Mouse (Mus musculus): ENCODE measurements around the gene Them4. TPM values are rescaled to one million over a fixed set of nuclear protein-coding genes. Genes with fewer than 3 reads are reported as not detected.
"Not testable (repeated sequence)": the region's sequence is repeated elsewhere in the genome, so short reads cannot be mapped to it uniquely, and the experiment has no call there.

The Them4 gene
- total RNA-seq (2021): 10 to 100 TPM; 23.8 to 27.2 TPM
- long read RNA-seq, transcript Them4-201 (6 exons, 1,781 nt): major isoform, 26 of 26 reads
- long read RNA-seq, partial matches to known transcripts: 0 of 26 reads
- long read RNA-seq, other reads (novel, unspliced or antisense): 0 of 26 reads

GRCm38 (mm10) chr3:94309633-94310363 lies at the start of gene Them4:
Them4 (plus strand) TSS chr3:94310089.
- peak; percentile 87 to 95 for DNase-seq (ENCODE audit: low spot score in 2 of 2)

GRCm38 (mm10) chr3:94260598-94260997 lies 49.3 kb upstream of the Them4 start:
- DNase-seq (ENCODE audit: low spot score in 2 of 2): peak; percentile 4 to 50

- not testable (repeated sequence) for DNase-seq (ENCODE audit: low spot score in 2 of 2)
Observed at GRCm38 (mm10) chr3:94263736-94264135, 46.2 kb upstream of the Them4 start, which contains the start of gene Gm4778. Gm4778 (plus strand) TSS chr3:94264036.

DNA sequence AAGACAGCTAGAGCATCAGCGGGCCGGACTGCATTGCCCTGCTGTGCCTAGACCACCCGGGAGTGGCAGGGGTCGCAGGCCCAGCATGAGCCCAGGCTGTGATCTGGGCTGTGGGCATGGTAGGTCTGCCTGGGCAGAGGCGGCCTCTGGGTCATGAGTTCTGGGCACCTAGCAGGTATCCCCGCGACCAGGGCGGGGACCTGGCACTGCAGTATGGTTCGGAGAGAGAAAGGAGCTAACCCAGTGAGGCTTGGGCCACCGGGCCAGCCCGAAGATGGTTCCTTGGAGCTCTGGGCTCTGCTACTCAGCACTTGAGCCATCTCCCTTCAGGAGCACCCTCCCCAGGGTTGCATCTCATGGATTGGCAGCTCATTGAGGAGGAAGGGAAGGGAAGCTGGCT lies 33.9 kb upstream of the Them4 start:
- DNase-seq (ENCODE audit: low spot score in 2 of 2): no peak

GRCm38 (mm10) chr3:94305457-94305856 lies 4.4 kb upstream of the Them4 start:
- no peak for DNase-seq (ENCODE audit: low spot score in 2 of 2)

- DNase-seq (ENCODE audit: low spot score in 2 of 2): no peak
Observed at GRCm38 (mm10) chr3:94306975-94307374, 2.9 kb upstream of the Them4 start.

GRCm38 (mm10) chr3:94310491-94310890 lies 602 bp downstream of the Them4 start:
- peak in 1 of 2 experiments; percentile 20 for DNase-seq (ENCODE audit: low spot score in 2 of 2)

- no peak for DNase-seq (ENCODE audit: low spot score in 2 of 2)
Observed at GRCm38 (mm10) chr3:94310911-94311310, 1.0 kb downstream of the Them4 start.

DNA sequence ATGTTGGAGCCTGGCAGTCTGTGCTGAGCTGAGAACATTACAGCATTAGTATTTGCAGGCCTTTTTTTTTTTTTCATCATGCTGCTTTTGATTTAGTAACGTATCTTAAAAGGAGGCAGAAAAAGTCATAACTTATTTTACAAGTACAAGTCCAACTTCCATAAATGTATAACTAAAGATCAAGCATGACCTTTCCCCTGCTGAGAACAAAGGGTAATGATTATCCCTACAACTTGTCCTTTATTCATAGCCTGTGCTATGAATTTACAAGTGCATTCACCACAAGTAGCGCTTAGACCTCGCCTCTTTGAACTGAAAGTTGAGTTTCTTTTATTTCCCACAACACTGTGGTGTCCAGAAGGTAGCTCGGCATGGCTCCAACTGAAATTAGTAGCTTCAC lies 1.5 kb downstream of the Them4 start:
- no peak for DNase-seq (ENCODE audit: low spot score in 2 of 2)

GRCm38 (mm10) chr3:94328681-94329080 lies 18.8 kb downstream of the Them4 start:
- DNase-seq (ENCODE audit: low spot score in 2 of 2): no peak

DNA sequence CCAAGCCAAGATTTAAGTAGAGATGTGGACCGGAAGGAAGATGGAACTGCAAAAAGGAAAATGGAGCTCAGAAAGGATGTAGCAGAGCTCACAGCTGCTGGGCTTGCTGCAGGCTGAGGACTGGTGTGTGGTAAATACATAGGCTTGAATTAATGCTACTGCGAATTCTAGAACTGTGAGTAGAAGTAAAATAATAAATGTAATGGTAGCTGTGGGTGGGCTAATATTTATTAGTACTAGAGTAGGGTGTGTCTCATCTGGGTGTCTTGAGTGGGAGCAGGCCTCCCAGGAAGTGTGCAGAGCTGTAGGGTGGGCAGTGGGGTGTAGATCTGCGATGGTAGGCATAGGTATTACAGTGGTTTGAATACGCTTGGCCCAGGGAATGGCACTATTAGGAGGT lies 24.6 kb downstream of the Them4 start:
- DNase-seq (ENCODE audit: low spot score in 2 of 2): no peak

DNA sequence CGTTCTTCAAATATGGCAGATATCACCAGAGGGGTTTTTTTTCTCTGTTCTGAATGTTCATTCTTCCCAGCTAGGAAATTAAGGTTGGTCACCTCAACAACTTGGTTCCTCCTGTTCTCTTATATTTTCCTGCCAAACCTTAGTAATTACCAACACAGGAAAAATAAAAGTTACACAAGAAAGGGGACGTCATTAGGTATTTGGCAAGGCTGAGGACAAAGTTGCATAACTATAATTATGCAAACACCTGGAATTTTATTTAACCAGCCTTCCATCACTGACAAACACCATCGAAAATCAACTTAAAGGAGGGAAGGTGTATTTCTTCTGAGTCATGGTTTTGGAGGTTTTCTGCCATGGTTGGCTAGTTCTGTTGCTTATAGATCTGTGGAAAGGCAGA lies 28.6 kb downstream of the Them4 start:
- no peak for DNase-seq (ENCODE audit: low spot score in 2 of 2)

GRCm38 (mm10) chr3:94341959-94342422 lies 32.1 kb downstream of the Them4 start, which contains the start of gene Them5:
Them5 (plus strand) TSS chr3:94342099.
- DNase-seq (ENCODE audit: low spot score in 2 of 2): no peak

DNA sequence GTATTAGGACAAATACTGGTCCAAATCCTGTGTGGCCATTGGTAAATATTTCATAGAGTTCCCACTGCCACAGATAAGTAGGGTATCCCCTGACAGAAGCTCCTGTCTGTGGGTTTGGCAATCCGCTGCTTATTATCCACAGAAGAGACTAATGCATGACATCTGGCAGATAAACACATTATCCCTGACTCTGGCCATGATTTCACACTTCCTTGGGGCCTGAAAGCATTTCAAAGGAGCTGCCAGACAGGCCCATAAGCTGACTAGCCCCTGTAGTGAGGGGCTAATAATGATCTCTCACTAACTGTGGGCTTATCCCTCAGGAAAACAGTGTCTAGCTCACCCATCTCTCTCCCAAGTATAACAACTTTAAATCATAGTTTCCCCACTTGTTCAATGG lies 32.7 kb downstream of the Them4 start:
- DNase-seq (ENCODE audit: low spot score in 2 of 2): no peak

- DNase-seq (ENCODE audit: low spot score in 2 of 2): no peak
Observed at GRCm38 (mm10) chr3:94344182-94344581, 34.3 kb downstream of the Them4 start.

DNA sequence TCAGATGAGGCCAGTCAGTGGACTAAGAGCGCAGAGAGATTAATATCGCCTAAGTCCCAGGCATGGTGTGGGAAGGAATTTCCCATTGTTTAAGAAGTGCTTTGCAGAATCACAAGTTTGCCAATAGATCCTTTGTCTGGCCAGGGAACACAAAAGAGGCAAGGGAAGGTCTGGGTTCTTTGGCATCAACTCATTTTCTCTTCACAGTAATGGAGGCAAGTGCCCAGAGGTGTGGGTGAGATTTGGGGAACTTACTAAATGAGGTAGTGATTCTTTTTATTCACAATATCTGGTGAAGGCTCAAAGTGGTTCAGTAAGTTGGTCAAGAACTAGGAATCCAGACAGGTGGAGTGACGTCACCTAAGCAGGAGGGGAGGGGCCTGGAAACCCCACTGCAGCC lies 35.0 kb downstream of the Them4 start:
- DNase-seq (ENCODE audit: low spot score in 2 of 2): no peak

- DNase-seq (ENCODE audit: low spot score in 2 of 2): no peak
Observed at GRCm38 (mm10) chr3:94348146-94348545, 38.3 kb downstream of the Them4 start.

DNA sequence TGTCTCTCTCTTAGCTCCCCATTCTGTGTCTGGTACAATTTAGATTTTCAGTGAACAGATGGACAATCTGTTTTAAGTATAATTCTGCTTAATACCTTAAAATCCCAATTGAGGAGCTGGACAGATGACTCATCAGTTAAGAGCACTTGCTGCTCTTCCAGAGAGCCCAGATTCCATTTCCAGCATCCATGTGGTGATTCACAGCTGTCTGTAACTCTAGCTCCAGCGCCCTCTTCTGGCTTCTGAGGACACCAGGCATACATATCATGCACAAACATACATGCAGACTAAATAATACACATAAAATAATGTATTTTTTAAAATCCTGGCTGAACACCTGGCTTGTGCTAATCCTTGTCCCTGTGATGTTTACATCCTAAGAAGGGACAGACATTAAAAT lies 50.9 kb downstream of the Them4 start:
- DNase-seq (ENCODE audit: low spot score in 2 of 2): peak; percentile 34 to 71

DNA sequence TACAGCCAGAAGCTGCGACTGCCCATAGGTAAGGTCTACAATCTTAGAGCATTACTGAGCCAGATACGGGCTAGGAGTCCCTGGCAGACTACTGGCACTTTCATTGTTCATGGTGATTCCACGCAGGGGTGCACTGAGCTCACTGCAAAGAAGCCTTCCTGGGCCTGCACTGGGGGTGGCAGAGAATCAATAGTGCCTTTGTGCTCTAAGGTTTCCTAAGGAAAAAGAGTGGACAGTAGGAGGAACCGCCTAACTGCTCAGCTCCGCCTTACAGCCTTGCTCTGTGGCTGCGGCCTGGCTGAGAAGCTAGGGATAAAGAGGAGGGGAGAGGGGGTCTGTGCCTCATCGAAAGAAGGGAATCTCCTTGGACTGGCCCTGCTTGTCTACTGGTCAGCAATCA lies 52.2 kb downstream of the Them4 start, which contains the start of gene C2cd4d:
TSS of gene C2cd4d (plus strand) at position 301 of the 400 bp plus-strand sequence.
- no peak for DNase-seq (ENCODE audit: low spot score in 2 of 2)

GRCm38 (mm10) chr3:94363291-94364153 lies 53.6 kb downstream of the Them4 start:
- DNase-seq (ENCODE audit: low spot score in 2 of 2): peak in 1 of 2 experiments; percentile 27

- DNase-seq (ENCODE audit: low spot score in 2 of 2): no peak
Observed at GRCm38 (mm10) chr3:94364154-94364526, 54.3 kb downstream of the Them4 start.

- DNase-seq (ENCODE audit: low spot score in 2 of 2): peak; percentile 70 to 91
Observed at GRCm38 (mm10) chr3:94366761-94367160, 56.9 kb downstream of the Them4 start.

Measured in layer of hippocampus, adult 18-20 months (tissue).